Mouse (Mus musculus) gastrocnemius, adult 18-20 months (tissue): ENCODE results near the gene Gm28042. TPM values are rescaled to one million over a fixed set of nuclear protein-coding genes. Genes with fewer than 3 reads are reported as not detected.

Experiments used
- DNase-seq: peaks from one replicate; pipeline ENCODE4 v3.0.0; 2021; ENCODE audit warnings: low spot score
- total RNA-seq, 2 experiments: library from RNA; stranded (reverse); gene quantifications; 2 replicates each; pipeline ENCODE4 v1.2.3; 2021

The Gm28042 gene
- total RNA-seq, 2 experiments from 2014 or later, result 0.41 to 0.52 TPM

DNA sequence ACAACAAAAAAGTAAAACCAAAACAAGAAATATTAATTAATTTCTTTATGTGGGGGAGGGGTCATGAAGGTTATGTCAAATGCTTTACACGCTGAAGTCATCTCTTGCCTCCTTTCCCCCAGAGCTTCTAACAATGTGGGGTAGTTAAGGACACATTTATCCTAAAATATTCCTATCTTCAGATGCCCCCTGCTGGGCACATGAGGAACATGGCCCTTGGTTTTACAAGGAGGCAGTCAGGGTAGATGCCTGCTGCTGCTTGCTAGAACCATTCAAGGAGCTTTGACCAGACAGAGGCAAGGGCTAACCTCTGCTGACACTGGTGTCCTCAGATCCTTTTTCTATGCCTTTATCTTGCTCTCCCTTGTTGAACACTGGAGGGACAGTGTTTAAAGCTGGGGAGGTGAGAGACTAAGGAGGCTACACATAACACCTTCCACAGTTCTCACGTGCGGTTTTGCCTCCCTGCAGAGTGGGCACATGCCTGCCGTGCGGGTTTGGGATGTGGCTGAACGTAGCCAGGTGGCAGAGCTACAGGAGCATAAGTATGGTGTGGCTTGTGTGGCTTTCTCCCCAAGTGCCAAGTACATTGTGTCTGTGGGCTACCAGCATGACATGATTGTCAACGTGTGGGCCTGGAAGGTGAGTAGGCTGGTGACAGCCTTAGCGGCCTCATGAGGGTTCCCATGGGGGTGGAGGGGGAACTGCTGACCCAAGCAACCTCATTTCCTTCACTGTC, 15.7 kb upstream of the Gm28042 start:
- DNase-seq, result peak; percentile 63

DNA sequence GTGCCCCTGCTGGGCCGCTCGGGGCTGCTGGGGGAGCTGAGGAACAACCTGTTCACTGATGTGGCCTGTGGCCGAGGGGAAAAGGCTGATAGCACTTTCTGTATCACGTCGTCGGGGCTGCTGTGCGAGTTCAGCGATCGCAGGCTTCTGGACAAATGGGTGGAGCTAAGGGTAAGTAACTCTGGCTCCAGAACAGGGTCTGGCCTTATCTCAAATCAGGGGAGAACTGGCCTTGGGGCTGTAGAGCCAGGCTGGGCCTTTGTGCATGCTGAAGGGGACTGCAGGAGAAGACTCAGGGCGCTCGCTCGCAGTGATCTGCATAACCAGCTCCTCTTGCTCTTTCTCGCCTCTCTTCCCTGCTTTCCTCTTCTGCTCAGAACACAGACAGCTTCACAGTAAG, 14.4 kb upstream of the Gm28042 start:
- no peak for DNase-seq

DNA sequence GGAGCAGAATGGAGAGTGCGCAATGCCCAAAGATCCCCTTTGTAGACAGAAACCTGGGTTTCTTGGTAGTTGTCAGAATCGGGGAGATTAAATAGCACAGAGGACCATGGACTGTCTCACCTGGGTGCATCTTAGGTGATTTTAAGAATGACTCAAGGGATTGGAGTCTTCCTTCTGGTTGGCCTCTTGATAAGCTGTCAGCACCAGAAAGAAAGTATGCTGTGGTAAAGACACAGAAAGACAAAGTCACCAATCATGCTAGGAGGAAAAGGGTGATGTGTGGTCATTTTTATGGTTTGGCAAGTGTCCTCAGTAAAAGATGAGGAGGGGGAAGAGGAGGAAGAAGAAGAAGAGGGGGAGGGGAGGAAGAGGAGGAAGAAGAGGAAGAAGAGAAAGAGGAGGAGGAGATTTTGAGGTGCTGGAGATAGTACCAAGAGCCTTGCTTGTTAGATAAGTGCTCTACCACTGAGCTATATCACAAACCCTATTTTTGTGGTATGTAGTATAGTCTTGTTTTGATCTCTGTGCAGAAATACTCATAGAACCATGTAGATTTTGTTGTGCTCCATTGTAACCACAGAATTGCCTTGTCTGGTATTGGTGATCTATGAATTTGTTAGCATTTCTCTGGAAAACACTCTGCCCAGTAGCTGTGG, 13.3 kb upstream of the Gm28042 start:
- DNase-seq, result no peak

DNA sequence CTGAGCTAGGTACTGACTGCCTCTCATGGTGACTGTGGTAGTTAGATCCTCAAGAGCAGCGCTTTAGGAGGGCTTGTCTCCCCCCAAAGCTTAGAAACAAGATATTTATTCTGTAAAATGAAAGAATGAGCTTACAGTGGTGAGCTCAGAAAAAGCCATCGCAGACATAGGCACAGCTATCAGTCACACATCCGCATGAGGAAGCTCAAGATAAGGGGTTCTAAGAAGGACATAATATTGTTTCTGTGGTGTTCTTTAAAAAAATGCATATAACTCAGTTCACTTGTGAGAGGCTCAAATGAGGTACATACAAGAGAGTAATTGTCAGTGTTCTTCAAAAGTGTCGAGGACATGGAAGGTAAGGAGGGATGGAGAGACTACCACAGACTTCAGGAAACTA, 11.4 kb upstream of the Gm28042 start:
- no peak for DNase-seq

DNA sequence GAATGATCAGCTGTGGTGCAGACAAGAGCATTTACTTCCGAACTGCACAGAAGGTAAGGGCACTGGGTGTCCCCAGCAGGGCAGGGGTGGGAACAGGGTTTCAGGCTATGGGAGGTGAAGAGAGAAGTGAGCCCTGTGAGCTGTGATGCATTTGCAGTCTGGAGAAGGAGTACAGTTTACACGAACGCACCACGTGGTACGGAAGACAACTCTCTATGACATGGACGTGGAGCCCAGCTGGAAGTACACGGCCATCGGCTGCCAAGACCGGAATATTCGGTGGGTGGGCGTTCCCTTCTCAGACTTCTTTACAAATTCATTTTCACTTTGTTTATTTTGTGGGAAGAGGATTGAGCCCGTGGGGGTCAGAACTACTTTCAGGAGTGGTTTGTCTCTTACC, 9.7 kb upstream of the Gm28042 start:
- no peak for DNase-seq

DNA sequence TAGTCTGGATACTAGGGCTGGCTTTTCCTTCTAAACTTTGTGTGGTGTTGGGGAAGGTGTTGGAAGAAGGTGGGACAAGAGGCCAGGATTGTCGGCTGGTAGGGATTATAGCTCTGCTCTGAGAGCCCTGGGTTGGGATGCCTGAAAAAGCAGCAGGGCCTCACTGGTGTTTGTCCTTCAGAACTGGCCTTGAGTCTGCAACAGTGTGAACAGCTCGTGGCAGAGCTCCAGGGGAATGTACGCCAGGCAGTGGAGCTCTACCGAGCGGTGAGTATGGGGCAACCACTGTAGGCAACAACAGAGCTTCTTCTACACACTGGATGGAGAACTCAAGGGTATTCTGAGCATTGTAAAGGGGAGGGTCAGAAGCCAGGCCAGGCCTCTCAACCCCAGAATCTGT, 3.0 kb upstream of the Gm28042 start:
- DNase-seq, result no peak

DNA sequence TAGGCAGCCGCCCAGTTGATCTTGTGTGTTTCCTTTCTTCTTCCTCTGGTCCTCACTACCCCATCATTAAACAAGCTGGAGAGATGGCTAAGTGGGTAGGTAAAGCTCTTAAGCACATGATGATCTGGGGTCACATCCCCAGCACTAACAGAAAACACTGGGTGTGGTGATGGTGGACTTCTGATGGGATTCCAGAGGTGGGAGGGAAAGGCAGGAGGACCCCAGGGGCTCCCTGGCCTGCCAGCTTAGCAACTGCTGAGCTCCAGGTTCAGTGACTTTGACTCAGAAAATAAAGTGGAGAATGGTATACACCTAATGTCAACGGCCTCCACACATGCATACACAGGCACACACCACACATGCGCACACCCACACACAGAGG, 648 bp downstream of the Gm28042 start:
- DNase-seq, result no peak

DNA sequence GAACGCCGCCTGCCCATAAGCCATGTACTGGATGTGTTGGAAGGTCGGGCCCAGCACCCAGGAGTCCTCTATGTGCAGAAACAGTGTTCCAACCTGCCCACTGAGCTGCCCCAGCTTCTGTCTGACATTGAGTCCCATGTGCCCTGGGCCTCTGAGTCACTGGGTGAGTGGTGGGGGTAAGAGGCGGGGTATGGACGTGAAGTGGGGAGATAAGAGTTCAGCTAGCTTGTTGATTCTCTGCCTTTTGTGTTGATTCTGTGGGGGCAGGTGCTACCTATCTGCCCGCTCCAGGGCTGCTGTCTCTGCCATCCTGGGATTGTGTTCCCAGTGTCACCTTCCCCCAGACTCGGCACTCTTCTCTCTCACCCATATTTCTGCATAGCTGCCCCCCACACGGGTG, 3.1 kb downstream of the Gm28042 start:
- no peak for DNase-seq

DNA sequence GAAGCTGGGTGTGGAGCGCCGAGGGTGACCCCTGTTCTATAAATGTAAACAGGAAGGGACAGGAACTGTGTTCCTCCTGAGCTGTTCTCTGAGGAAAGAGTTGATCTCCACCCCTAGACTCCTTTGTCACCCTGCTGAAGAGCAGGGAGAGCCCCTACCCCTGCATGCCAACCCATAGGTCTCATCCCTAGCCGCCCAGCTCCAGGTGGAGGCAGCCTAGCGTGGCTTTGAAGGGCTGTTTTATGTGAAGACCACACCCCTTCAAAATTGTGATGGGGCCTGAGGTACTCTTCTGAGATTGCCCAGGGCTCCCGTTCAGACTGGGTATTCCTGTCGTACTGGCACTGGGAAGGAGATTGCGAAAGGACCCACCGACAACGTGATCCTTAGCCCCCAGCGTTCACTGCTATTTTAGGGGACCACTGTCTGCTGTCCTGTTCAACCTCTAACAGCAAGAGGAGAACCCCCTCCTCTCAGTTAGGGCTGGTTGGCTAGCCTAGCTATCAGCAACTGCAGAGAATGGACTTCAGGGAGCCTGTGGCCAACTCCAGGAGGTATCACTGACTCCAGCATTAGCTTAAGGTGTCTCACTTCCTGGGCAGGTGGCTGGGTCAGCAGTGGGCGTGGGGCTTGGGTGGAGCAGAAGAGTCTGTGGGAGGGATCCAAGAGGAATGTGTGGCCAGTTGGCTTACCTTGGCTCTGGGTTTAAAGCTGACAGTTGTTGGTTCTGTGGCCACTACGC, 5.6 kb downstream of the Gm28042 start, which contains the start of gene Pla2g4b:
Gene Pla2g4b (plus strand): TSS at position 692 of the 742 bp plus-strand sequence.
- DNase-seq, result no peak

DNA sequence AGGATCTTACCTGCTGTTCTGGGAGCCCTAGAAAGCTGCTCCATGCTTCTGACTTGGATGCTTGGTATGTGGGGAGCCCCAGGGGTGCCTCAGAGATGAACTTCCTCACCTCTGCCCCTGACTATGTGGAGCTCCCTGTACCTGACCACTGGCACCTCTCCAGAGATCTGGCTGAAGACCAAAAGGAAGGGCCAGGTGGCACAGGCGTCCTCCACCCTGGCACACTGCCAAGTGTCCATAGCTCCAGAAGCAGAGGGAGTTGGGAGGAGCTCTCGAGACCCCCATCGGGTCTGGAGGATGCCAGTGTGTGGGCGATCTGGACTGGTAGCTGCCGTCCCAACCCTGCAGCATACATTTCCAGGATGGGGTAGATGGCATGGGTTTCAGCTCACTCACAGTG, 6.4 kb downstream of the Gm28042 start:
- no peak for DNase-seq

DNA sequence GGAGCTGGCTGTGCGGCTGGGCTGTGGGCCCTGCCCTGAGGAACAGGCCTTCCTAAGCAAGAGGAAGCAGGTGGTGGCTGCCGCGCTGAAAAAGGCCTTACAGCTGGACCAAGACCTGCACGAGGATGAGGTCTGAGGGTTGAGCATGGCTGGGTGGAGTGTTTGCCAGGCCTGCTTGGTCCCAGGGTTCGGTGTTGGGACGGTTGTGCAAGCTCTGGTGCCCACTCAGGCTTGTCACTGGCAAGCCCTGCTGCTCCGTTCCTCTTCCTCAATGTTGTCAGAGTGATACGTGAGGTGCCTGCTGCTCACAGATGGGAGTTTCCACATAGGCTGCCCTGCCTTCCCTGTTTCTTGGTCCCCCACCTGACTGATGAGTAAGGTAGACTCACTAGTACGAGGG, 10.5 kb downstream of the Gm28042 start:
- DNase-seq, result no peak

DNA sequence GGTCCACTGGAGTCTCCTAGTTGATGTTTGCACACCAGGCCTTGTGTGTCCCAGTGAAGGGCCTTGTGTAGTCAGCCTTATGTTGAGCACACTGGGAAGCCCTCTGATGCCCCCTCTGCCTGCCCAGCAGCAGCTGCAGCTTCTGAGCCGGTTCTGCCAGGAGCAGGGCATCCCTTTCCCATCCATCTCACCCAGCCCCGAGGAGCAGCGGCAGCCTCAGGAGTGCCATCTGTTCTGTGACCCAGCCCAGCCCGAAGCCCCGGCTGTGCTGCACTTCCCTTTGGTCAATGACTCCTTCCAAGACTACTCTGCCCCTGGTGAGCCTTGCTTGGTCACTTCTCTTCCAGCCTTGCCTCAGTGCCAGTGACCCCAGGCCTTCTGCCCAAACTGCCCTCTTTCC, 13.7 kb downstream of the Gm28042 start:
- DNase-seq, result no peak

DNA sequence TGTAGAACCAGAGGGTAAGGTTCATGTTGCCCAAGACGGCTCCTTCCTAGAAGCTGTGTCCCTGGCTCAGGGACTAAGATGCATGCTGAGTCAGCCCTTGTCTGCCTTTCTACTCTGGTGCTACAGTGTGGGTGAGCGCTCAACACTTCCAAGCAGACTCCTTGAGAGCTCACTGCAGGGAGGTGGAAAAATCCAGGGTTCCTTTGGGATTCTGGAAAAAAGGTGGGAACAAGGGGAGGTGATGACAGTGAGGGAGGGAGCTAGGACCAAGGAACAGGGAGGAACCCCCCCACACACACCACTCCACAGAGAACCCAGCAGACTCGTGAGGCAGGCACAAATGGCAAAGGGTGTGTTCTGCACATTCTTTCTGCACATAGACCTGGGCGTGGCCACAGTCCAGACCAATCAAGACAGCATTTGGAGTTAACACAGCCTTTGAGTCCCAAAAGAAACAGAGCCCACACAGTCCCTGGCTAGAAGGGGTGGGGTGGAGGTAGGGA, 16.9 kb downstream of the Gm28042 start:
- no peak for DNase-seq

DNA sequence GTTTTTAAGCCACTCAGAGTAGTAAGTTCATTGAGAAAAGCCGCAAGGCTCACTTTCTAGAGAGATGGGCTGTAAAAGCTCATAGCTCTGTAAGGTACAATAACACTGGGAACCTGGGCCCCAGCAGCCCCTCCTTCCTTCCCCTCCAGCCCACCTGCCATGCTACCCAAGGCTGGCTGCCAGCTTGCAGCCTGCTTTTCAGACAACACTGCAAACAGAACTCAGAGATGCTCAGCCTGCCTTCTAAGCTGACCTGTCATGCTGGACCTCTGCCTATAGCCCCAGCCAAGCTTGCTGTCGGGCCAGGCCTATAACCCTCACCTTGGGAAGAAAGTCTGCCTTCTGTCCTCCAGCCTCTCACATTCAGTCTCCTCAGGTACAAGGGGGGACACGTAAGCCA, 17.4 kb downstream of the Gm28042 start:
- no peak for DNase-seq

DNA sequence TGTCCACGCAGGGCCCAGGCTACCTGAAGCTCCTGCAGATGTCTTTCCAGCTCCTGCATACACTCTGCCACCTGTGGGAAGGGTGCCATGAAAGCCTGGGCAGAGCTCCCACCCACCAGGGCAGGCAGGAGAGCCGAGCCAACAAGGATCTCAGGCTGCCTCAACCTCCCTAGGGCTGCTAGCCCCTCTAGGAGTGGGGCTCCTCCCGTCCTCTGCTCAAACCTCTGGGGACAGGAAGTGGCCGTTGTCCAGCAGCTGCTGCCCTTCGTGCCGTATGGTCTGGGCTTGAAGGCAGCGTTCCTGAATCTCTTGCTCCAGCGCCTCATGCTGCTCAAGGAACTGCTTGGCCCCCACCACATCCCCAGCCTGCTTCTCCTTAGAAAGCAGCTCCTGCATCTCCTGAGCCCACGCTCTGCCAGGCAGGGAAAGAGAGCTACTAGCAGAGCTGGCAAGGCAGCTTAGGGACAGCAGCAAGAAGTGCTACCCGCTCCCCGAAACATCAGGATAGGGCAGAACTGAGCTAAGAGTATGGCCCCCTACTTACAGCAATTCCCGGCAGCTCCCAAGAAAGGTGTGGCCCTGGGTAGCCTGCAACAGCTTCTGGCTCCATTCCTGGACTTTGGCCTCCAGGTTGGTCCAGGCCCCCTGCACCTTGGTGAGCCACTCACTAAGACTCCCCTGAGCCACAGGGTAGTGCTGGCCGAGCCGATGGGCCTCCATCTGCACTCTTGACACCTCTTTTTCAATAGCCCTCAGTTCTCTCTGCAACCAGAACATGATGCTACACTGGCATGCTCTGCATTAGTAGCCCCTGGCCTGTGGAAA, 19.4 kb downstream of the Gm28042 start:
- DNase-seq, result no peak

DNA sequence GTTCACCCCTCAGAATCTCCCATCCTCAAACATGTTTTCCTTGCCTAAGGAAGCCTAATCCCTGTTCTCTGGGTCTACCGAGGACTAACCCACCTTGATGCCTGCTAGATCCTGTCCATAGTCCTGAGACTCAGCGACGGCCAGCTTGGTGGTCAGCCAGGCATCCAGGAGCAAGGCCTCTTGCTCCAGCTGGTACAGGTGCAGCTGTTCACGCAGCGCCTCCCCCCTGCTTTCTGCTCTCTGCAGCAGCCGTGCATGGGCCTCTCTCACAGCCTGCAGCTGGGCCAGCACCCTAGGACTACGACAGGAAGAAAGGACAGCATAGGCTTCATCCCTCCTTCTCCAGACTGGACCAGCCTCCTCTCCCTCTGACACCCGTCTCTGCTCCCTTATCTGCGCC, 20.9 kb downstream of the Gm28042 start:
- DNase-seq, result no peak

DNA sequence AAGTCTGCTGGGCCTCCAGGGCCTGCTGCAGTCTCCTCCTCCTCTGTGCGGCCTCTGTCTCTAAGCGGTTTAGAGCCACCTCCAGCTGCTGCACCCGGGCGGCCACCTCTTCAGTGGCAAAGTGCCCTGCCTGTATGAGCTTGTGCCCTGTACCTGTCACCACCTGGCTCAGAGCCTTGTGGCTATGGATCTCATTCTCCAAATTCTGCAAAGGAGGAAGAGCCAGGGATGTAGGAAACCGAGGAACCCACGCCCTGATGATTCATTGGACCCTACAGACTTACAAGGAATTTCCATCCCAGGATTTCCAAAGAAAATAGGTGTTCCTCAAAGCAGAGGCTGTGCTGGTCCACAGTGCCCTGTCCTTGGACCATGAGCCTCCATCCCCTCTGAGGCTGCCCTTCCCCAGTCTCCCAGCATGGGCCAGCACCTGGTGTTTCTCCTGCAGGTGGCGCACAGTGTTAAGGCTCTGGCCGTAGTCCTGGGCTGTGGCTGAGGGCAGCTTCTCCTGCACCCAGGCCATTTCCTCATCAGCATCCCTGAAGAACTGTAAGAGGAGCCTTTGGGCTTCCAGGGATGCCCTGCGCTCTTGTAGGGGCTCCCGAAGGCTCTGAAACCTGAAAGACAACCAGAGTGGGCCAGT, 22.5 kb downstream of the Gm28042 start:
- peak; percentile 51 for DNase-seq

DNA sequence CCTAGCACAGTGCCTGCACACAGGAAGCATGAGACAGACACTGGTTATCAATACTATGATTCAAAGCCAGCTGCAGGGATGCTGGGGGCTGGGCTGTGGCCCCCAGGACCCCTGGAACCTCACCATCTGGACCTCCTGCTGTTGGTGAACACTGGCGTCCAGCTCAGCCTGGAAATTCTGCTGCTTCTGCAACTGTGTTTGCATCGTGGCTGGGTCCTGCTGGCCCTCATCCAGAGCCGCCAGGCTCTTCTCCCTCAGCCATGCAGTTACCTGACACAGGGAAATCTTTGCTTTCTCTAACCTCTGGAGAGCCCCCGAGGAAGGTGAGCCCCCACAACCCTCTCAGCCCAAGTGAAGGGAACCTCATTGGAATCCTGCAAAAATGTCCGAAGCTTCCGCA, 24.1 kb downstream of the Gm28042 start:
- no peak for DNase-seq

DNA sequence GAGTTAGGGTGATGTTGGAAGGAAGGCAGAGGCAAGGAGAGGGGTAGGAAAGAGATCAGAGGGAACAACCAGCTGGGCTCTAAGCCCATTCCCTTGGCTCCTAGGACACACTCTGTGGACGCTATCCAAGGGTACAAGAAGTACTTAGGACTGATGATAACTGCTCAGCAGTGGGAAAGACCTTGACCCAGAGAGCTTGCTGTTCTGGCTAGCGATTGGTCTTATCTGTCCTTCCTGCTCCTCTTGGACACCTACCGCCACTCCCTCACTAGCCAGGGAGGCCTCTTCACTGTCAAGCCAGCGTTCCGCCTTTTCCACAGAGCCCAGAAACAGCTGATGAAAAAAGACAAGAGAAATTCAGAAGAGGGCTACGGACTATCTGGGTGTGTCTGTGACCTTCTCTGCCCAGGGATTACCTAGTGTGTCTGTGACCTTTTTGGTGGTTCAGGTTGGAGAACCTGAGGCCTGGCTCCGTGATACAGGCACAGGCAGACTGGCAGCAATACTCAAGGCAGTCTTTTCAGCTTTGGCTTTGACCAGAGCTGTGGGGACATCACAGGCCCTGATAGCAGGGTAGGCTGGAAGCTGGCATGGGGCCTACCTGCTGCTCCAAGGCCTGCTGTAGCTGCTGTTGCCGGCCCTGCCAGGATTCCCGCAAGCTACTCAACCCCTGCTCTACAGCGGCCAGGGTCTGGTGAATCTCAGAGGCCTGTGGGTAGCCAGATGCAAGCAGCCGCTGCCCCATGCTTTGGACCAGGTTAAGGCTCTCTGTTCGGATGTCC, 27.7 kb downstream of the Gm28042 start:
- DNase-seq, result peak; percentile 73

DNA sequence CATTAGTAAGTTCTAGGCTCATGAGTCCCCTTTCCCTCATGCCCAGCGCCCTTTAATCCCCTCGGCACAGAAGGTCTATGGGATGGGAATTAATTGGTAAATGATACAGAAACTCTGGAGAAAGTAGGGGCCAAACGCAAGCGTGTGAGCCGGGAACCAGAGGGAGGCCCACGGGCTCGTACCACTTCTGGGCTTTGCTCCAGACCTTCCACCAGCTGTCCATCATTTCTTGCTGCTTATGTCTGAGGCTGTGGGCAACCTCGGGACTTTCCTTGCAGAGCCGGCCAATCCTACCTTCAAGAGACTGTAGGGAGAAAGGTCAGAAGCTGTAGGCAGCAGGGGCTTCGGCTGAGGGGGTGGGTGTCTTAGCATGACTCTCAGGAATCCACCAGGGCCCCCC, 28.6 kb downstream of the Gm28042 start:
- DNase-seq, result no peak
